Mouse (Mus musculus) stomach, embryonic 16.5 days (tissue): Measurements from ENCODE around the gene Fam221b. TPM values are rescaled to one million over a fixed set of nuclear protein-coding genes. Genes with fewer than 3 reads are reported as not detected.

Experiments
- ATAC-seq: fragments of 200-750 bp; cut with Nextera tagmentation; 2 replicates; pipeline ENCODE4 v1.8.0; 2017; ENCODE audit warnings: moderate number of reproducible peaks, moderate TSS enrichment; ENCODE audit not compliant: insufficient read depth, low FRiP score
- H3K27ac ChIP-seq: fragments of 300-500 bp; sonication (generic); 2 replicates; pipeline ENCODE4 v1.5.1; 2014; ENCODE audit warnings: low read length
- H3K27me3 ChIP-seq: fragments of 300-500 bp; sonication (generic); 2 replicates; pipeline ENCODE4 v1.6.1; 2014; ENCODE audit warnings: low read length, control low read depth, mixed read lengths; ENCODE audit not compliant: control insufficient read depth, insufficient read depth
- H3K36me3 ChIP-seq: fragments of 300-500 bp; sonication (generic); 2 replicates; pipeline ENCODE4 v1.6.1; 2014; ENCODE audit warnings: low read length; ENCODE audit not compliant: control insufficient read depth, insufficient read depth
- H3K4me1 ChIP-seq: fragments of 300-500 bp; sonication (generic); 2 replicates; pipeline ENCODE4 v1.6.1; 2014; ENCODE audit warnings: low read length, control low read depth, mixed read lengths; ENCODE audit not compliant: control insufficient read depth, insufficient read depth
- H3K4me2 ChIP-seq: fragments of 300-500 bp; sonication (generic); 2 replicates; pipeline ENCODE4 v1.6.1; 2014; ENCODE audit warnings: low read depth, low read length, mixed read lengths
- H3K4me3 ChIP-seq: fragments of 300-500 bp; sonication (generic); replicated peaks from 2 replicates; pipeline ENCODE4 v1.5.1; 2014; ENCODE audit warnings: mild to moderate bottlenecking, low read length
- H3K9ac ChIP-seq: fragments of 300-500 bp; sonication (generic); 2 replicates; pipeline ENCODE4 v1.6.1; 2014; ENCODE audit warnings: low read length
- H3K9me3 ChIP-seq: fragments of 300-500 bp; sonication (generic); replicated peaks from 2 replicates; pipeline ENCODE4 v1.6.1; 2016; ENCODE audit warnings: low read length, control low read depth; ENCODE audit not compliant: control insufficient read depth
- WGBS: fragments of 180-500 bp; shearing (Covaris S2); extraction: QIAGEN DNeasy Blood & Tissue Kit; methylation state at CpG from one replicate; pipeline ENCODE4 v1.1.7; 2014; 5-methylcytosine and 5-hydroxymethylcytosine counted together
- polyA plus RNA-seq: library from polyadenylated mRNA; unstranded; fragments of >200 nt; fragmentation: Nextera tagmentation; extraction: Ambion mirVana; gene quantifications from 2 replicates; pipeline ENCODE4 v1.2.1, GENCODE M21; 2015

Fam221b gene
- polyA plus RNA-seq, 1 experiment from 2014 or later: 2.6 TPM

GRCm38 (mm10) chr4:43652726-43653125 lies 16.2 kb downstream of the Fam221b start:
- WGBS: 81% methylated on average over 4 of the region's 4 CpGs
- Histone ChIP-seq H3K4me1 (peaks cover 4% of the 10 kb centered on the region), H3K27ac (no peak overlapping the region), H3K36me3 (peaks cover 11% of the 10 kb centered on the region), H3K9ac (no peak overlapping the region), H3K9me3 (peaks cover 6% of the 10 kb centered on the region), H3K4me3 (no peak overlapping the region), H3K4me2 (no peak overlapping the region), H3K27me3 (no peaks in the 10 kb centered on the region)
- no peak for ATAC-seq

- ATAC-seq: no peak
- WGBS: 93% methylated on average over 3 of the region's 3 CpGs
- H3K36me3 ChIP-seq: peaks cover 11% of the 10 kb centered on the region
- no peak overlapping the region for H3K4me3 ChIP-seq
- H3K9me3 ChIP-seq: peaks cover 6% of the 10 kb centered on the region
- no peak overlapping the region for H3K9ac ChIP-seq
- H3K4me1 ChIP-seq: no peaks in the 10 kb centered on the region
- H3K4me2 ChIP-seq: no peak overlapping the region
- no peaks in the 10 kb centered on the region for H3K27me3 ChIP-seq
- H3K27ac ChIP-seq: no peak overlapping the region
These were observed 19.2 kb downstream of the Fam221b start for GRCm38 (mm10) chr4:43649783-43650182.

DNA sequence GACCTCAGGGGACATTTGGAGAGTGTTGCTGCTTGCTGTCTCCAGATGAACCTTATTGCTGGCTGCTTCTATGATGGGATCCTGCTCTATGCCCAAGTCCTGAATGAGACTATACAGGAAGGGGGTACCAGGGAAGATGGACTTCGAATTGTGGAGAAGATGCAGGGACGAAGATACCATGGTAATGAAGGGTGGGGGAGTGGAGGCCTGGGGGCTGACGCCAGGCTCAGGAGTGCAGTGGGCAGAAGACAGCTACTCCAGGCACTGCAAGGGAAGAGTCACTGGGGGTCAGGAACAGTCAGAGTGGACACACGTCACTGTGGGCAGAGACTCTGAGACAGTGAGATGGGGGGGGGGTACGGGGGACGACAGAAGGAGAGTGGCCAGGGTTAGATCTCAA lies 28.5 kb downstream of the Fam221b start:
- no peak for ATAC-seq
- H3K4me3 ChIP-seq: no peak overlapping the region
- 80% methylated on average over 6 of the region's 6 CpGs for WGBS

DNA sequence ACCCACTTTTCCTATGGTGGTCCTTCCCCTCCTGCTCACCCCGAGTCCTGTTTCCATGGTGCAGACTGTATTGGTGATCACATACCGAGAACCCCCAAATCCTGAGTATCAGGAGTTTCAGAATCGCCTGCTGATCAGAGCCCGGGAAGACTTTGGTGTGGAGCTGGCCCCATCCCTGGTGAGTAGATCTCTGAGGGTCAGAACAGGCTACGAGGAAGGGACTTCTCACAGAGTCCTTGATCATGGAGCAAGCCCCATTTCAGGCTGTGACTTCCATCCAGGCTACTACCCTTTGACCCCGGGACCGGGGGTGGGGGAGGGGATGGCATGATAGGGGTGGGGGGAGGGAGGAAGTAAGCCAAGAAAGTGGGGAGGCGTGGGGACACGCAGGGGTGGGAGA lies 28.9 kb downstream of the Fam221b start:
- ATAC-seq: no peak
- Histone ChIP-seq H3K9ac (no peak overlapping the region), H3K4me1 (no peaks in the 10 kb centered on the region), H3K27me3 (no peaks in the 10 kb centered on the region), H3K4me2 (no peak overlapping the region), H3K9me3 (no peaks in the 10 kb centered on the region), H3K36me3 (no peaks in the 10 kb centered on the region), H3K27ac (no peak overlapping the region), H3K4me3 (no peak overlapping the region)
- 73% methylated on average over 9 of the region's 9 CpGs for WGBS

More for the DNA sequence above, 28.5 kb downstream of the Fam221b start:
- H3K4me2 ChIP-seq: no peak overlapping the region
- no peak overlapping the region for H3K9ac ChIP-seq
- no peak overlapping the region for H3K27ac ChIP-seq
- H3K27me3 ChIP-seq: no peaks in the 10 kb centered on the region
- no peaks in the 10 kb centered on the region for H3K4me1 ChIP-seq
- no peaks in the 10 kb centered on the region for H3K9me3 ChIP-seq
- H3K36me3 ChIP-seq: no peaks in the 10 kb centered on the region

DNA sequence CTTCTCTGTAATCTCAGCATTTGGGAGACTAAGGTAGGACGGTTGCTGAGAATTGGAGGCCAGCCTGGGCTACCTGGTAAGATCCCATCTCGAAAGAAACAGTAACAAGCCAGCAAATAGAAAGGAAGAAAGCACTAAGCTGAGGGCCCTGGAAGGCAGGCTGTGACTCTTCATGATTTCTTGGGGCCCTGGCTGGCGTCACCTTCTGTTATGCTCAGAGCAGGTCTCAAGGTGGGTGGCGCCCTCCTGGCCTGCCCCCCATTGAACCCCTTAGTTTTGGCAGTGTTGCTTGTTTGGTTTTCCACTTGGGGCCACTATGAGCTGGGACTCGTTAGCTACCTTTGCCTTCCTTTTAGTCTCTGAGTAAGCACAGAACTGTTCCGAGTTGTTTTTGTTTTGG lies 32.2 kb downstream of the Fam221b start:
- H3K9me3 ChIP-seq: no peaks in the 10 kb centered on the region
- no peaks in the 10 kb centered on the region for H3K27me3 ChIP-seq
- no peak overlapping the region for H3K4me3 ChIP-seq
- H3K27ac ChIP-seq: no peak overlapping the region
- peaks cover 13% of the 10 kb centered on the region; the same call in 1 of the 2 replicates for H3K4me1 ChIP-seq
- H3K9ac ChIP-seq: no peak overlapping the region
- no peaks in the 10 kb centered on the region for H3K36me3 ChIP-seq
- WGBS: 71% methylated on average over 6 of the region's 6 CpGs
- H3K4me2 ChIP-seq: no peak overlapping the region
- ATAC-seq: no peak

DNA sequence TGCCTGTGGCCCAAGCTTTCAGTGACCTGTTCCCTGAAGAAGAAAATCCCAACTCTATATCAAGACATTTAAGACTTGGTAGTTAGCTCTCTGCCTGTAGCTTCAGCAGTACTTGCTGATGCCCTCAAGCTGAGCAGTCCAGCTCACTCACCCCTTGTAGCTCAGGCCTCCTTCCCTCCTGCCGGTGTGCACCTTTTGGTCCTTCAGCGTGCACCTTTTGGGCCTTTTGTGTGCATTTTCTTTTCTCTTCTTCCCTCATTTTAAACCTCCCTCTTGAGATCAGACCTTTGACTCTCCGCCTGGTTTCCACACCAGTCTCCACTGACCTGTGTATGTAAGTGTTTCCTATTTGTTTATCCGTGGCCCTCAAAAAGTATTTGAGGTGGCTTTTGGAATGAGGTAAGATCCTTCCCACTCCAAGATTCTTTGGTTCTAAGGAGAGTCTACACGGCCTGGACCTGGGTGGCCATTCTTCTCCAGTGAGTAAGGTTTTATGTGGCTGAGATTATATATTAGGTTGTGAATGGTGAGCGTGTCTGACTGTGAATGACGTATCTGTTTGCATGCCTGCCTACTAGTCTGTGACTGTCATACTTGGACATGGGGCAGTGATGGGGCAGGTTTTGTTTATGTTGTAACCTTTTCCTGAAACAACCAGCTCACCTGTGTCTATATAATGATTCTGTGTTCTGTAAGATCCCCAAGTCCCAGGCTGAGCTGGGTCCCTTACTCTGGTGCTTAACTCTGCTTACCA lies 34.1 kb downstream of the Fam221b start:
- H3K27me3 ChIP-seq: no peaks in the 10 kb centered on the region; the same call in 1 of the 2 replicates
- peaks cover 21% of the 10 kb centered on the region; the same call in 1 of the 2 replicates for H3K4me1 ChIP-seq
- ATAC-seq: no peak
- H3K4me3 ChIP-seq: no peak overlapping the region
- no peaks in the 10 kb centered on the region for H3K9me3 ChIP-seq
- H3K27ac ChIP-seq: no peak overlapping the region
- H3K9ac ChIP-seq: no peak overlapping the region
- H3K36me3 ChIP-seq: no peaks in the 10 kb centered on the region
- no peak overlapping the region for H3K4me2 ChIP-seq
- WGBS: 81% methylated on average over 7 of the region's 7 CpGs

DNA sequence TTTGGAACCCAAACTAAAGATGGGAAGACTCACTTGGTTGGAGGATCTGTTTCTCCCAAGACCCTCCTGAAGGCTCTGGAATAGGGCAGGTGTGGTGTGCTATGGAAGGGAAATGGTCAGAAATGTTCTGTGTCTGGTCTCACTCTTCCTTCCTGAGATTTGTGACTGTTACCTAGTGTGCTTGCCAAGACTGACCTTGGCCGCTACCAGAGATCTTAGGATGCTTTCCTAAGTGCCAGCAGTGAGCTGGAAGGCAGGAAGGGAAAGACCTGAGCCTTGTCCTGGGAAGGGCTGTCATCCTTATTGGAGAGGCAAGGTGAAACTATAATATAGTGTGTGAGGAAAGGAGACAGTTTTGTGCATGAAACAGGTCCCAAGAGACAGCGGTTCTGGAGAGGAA lies 35.2 kb downstream of the Fam221b start:
- Histone ChIP-seq H3K36me3 (no peaks in the 10 kb centered on the region), H3K4me3 (no peak overlapping the region), H3K9me3 (no peaks in the 10 kb centered on the region), H3K27ac (no peak overlapping the region), H3K27me3 (no peaks in the 10 kb centered on the region; the same call in 1 of the 2 replicates), H3K9ac (0 out of 2 replicates have a peak overlapping the region, but pooled peaks have one; percentile 8), H3K4me2 (no peak overlapping the region), H3K4me1 (peaks cover 21% of the 10 kb centered on the region; the same call in 1 of the 2 replicates)
- WGBS: 92% methylated on average over 2 of the region's 2 CpGs
- no peak for ATAC-seq

DNA sequence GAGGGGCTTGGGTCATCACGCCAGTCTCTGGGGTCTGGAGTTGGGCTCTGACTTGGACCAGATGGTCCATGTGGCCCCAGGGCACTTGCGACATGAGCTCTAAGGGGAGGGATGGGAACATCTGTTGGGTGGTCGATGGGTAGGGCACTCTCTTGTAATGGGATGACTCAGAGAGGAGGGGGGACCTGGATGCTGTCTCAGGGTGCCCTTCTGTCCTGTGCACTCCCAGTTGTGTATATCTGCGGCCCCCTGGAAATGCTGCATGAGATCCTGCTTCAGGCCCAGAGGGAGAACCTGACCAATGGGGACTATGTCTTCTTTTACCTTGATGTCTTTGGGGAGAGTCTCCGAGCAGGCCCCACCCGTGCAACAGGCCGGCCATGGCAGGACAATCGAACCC lies 35.6 kb downstream of the Fam221b start:
- Histone ChIP-seq H3K4me3 (no peak overlapping the region), H3K4me1 (peaks cover 21% of the 10 kb centered on the region; the same call in 1 of the 2 replicates), H3K27me3 (no peaks in the 10 kb centered on the region; the same call in 1 of the 2 replicates), H3K4me2 (0 out of 2 replicates have a peak overlapping the region, but pooled peaks have one; percentile 23), H3K27ac (no peak overlapping the region), H3K36me3 (no peaks in the 10 kb centered on the region), H3K9me3 (no peaks in the 10 kb centered on the region), H3K9ac (no peak overlapping the region)
- 79% methylated on average over 8 of the region's 8 CpGs for WGBS
- no peak for ATAC-seq
